Mouse (Mus musculus) limb, embryonic 11.5 days (tissue): Measurements from ENCODE around the gene Prkcb. TPM values are rescaled to one million over a fixed set of nuclear protein-coding genes. Genes with fewer than 3 reads are reported as not detected.

Source experiments
- ATAC-seq: fragments of 200-750 bp; cut with Nextera tagmentation; 2 replicates; pipeline ENCODE4 v1.8.0; 2017; ENCODE audit warnings: low read depth; ENCODE audit not compliant: insufficient number of reproducible peaks, low FRiP score, low TSS enrichment
- DNase-seq: peaks from one replicate; pipeline ENCODE4 v3.0.0-alpha.2; 2015; ENCODE audit warnings: low spot score
- H3K27ac ChIP-seq: fragments of 300-500 bp; sonication (generic); replicated peaks from 2 replicates; pipeline ENCODE4 v1.5.1; 2014; ENCODE audit warnings: low read depth, mild to moderate bottlenecking, low read length
- H3K27me3 ChIP-seq: fragments of 300-500 bp; sonication (generic); 2 replicates; pipeline ENCODE4 v1.6.1; 2014; ENCODE audit warnings: mild to moderate bottlenecking, low read length, mixed read lengths; ENCODE audit not compliant: control insufficient read depth, insufficient read depth
- H3K36me3 ChIP-seq: fragments of 300-500 bp; sonication (generic); 2 replicates; pipeline ENCODE4 v1.6.1; 2014; ENCODE audit warnings: mild to moderate bottlenecking, low read length, moderate library complexity, mixed read lengths; ENCODE audit not compliant: control insufficient read depth, insufficient read depth
- H3K4me1 ChIP-seq: fragments of 300-500 bp; sonication (generic); 2 replicates; pipeline ENCODE4 v1.6.1; 2014; ENCODE audit warnings: low read length, mixed read lengths; ENCODE audit not compliant: control insufficient read depth, insufficient read depth
- H3K4me2 ChIP-seq: fragments of 300-500 bp; sonication (generic); 2 replicates; pipeline ENCODE4 v1.6.1; 2014; ENCODE audit warnings: low read depth, mild to moderate bottlenecking, moderate library complexity; ENCODE audit not compliant: severe bottlenecking
- H3K4me3 ChIP-seq: fragments of 300-500 bp; sonication (generic); 2 replicates; pipeline ENCODE4 v1.5.1; 2014; ENCODE audit warnings: low read depth, low read length
- H3K9ac ChIP-seq: fragments of 300-500 bp; sonication (generic); 2 replicates; pipeline ENCODE4 v1.6.1; 2014; ENCODE audit warnings: mild to moderate bottlenecking, low read length
- H3K9me3 ChIP-seq: fragments of 300-500 bp; sonication (generic); 2 replicates; pipeline ENCODE4 v1.6.1; 2016; ENCODE audit warnings: low read length; ENCODE audit not compliant: control insufficient read depth
- WGBS: fragments of 180-500 bp; shearing (Covaris S2); extraction: QIAGEN DNeasy Blood & Tissue Kit; methylation state at CpG from one replicate; pipeline ENCODE4 v1.1.7; 2014; 5-methylcytosine and 5-hydroxymethylcytosine counted together
- polyA plus RNA-seq: library from polyadenylated mRNA; unstranded; fragments of >200 nt; fragmentation: Nextera tagmentation; extraction: Ambion mirVana; gene quantifications from 2 replicates; pipeline ENCODE4 v1.2.1, GENCODE M21; 2014

The Prkcb gene
- polyA plus RNA-seq, 1 experiment from 2014 or later = 4.4 TPM

DNA sequence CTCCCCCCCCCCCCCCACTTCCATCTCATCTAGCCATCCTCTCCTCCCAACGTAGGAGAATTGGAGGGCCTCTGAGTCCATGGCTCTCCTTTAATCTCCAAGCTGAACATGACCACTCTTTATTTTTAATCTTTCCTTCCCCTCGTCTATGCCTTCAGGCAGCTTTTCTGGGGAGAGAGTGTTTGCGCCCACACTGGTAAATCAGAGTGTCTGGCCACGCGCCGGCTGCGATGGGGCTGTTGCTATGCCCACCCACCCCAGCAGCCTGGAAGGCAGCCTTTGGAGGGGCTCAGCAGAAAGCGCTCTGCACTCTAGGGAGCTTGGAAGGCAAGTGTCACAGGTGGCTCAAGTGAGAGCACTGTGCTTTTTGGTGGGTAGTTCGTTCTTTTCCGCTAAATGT is 360.8 kb downstream of the Prkcb start:
- WGBS = 83% methylated on average over 10 of the region's 10 CpGs
- Histone ChIP-seq H3K27me3 (no peaks in the 10 kb centered on the region), H3K4me2 (no peak overlapping the region), H3K27ac (no peak overlapping the region), H3K4me3 (no peak overlapping the region), H3K9ac (no peak overlapping the region), H3K36me3 (no peaks in the 10 kb centered on the region), H3K4me1 (no peaks in the 10 kb centered on the region), H3K9me3 (no peaks in the 10 kb centered on the region)
- ATAC-seq = no peak
- DNase-seq = no peak

DNA sequence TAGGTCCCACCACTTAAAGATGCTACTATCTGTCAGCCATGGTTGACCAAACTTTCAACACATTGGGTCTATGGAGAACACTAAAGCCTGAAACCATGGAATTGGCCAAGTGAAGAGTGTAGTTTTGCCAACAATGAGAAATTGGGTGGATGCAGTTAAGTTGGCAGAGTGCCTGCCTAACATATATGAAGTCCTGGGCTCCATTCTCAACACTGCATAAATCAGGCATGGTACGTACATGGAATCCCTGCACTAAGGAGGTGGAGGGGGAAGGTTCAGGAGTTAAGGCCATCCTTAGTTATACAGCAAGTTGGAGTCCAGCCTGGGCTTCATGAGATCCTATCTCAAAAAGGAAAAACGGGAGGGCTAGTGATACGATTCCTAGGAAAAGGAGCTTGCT is 364.0 kb downstream of the Prkcb start:
- Histone ChIP-seq H3K4me1 (no peaks in the 10 kb centered on the region), H3K27me3 (no peaks in the 10 kb centered on the region), H3K9ac (no peak overlapping the region), H3K4me2 (no peak overlapping the region), H3K9me3 (no peaks in the 10 kb centered on the region), H3K27ac (no peak overlapping the region), H3K4me3 (no peak overlapping the region), H3K36me3 (no peaks in the 10 kb centered on the region)
- ATAC-seq (no peak), DNase-seq (no peak)
- 85% methylated on average over 3 of the region's 3 CpGs for WGBS

DNA sequence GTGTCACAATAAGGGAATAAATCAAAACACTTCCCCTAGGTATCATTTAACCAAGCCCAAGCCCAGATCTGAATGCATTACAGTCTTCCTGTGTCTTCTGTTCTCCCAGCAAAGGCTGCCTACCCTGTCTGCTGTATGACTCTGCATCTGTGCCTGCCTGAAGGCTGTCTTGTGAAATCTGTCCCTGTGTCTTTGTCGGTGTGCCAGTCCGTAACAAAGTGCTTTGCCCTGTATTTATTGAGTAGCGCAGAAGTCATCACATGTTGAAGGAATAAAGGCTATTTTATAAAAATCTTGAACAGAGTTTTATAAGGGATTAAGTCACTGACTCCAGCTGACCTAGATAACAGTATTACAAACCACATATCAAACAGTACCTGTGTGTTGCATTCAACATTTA is 368.1 kb downstream of the Prkcb start:
- no peak for ATAC-seq

DNA sequence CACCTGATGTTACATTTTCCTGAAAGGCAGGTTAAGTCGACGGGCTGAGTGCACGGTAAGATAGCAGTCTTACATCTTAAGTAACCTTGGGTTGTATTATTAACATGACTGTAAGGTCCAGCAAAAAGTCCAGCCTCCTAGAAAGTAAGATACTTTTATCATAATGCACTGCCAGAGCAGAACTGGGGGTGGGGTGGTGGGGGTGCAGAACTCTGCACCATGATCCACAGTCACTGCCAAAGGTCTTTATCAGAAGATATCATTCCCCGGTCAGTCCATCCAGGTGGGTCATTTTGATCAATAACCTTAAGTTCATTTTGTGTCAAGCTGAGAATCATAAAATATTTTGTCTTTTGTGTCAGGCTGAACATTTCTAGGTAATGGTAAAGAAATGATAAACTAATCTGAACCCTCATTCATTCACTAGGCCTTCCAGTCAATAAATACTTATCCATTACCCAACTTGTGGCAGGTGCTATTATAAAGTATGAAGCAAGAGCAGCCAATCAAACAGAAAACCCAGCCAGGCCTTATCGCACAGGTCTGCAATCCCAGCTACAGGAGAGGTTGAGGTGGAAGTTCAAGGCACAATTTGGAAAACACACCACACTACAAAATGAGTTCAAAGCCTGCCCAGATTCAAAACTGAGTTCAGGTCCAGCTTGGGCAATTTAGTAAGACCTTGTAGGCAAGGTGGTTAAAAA is 369.0 kb downstream of the Prkcb start:
- no peaks in the 10 kb centered on the region for H3K9me3 ChIP-seq
- no peak overlapping the region for H3K4me3 ChIP-seq

More for the DNA sequence above, 368.1 kb downstream of the Prkcb start:
- DNase-seq = no peak
- WGBS = 93% methylated on average over 3 of the region's 3 CpGs
- no peak overlapping the region for H3K4me3 ChIP-seq
- H3K4me2 ChIP-seq = no peak overlapping the region
- H3K9me3 ChIP-seq = no peaks in the 10 kb centered on the region
- no peak overlapping the region for H3K27ac ChIP-seq
- no peaks in the 10 kb centered on the region for H3K27me3 ChIP-seq
- H3K36me3 ChIP-seq = no peaks in the 10 kb centered on the region
- H3K9ac ChIP-seq = no peak overlapping the region
- no peaks in the 10 kb centered on the region for H3K4me1 ChIP-seq

DNA sequence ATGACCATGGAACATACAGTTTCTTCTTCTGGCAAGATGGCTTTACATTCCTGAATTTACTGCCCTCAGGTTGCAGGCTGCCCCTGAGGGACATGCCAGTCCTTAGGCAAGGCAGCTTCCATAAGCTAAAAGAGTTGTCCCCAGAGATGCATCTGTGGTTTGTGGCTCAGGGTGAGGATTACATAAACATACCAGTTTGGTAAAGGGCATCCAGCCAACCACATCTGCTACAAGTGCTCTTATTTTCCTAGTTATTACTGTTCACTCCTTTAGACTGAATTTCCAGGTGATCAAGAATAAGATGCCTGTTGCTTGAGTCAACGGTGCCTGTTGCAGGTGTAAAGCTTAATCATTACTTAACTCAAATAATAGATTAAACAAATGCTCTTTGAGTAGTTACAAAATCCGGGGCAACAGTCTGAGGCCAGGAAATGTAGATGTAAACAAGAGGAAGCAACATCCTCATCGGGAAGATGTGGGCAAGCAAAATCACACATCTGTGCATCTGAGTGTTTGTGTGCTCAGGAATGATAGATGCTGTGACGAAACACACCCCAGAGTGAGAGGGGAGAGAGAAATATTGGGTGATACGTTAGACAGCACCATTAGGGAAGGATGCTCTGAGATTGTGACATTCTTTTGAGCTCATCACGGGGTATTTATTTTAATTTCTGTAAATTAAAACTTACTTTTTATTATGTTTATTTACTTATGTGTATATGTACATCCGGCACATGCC is 376.9 kb downstream of the Prkcb start:
- no peaks in the 10 kb centered on the region for H3K36me3 ChIP-seq

More for the DNA sequence above, 369.0 kb downstream of the Prkcb start:
- no peaks in the 10 kb centered on the region for H3K36me3 ChIP-seq
- H3K4me2 ChIP-seq = no peak overlapping the region
- no peak overlapping the region for H3K27ac ChIP-seq
- DNase-seq (no peak), ATAC-seq (no peak)
- WGBS = 91% methylated on average over 5 of the region's 5 CpGs
- H3K27me3 ChIP-seq = no peaks in the 10 kb centered on the region
- H3K4me1 ChIP-seq = no peaks in the 10 kb centered on the region
- H3K9ac ChIP-seq = no peak overlapping the region

DNA sequence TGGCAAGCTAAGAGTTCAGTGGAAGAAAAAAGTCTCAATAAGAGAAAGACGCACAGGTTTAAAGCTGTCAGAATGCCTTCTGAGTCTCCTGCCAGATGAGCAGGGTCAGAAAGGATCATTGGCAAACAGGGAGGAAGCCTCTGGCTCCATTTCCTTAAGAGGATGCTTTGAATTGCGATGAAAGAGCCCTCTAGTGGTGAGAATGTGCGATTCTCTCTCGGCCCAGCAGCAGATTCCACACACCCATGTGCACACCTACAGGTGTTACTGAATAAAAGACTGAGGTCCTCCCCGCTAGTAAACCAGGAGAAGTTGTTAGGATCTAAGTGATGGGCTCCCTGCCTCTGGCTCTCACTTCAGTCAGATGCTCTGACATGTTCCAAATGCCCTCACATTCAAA is 379.4 kb downstream of the Prkcb start:
- Histone ChIP-seq H3K4me2 (no peak overlapping the region), H3K27ac (no peak overlapping the region), H3K36me3 (no peaks in the 10 kb centered on the region), H3K9me3 (no peaks in the 10 kb centered on the region), H3K27me3 (no peaks in the 10 kb centered on the region), H3K4me1 (no peaks in the 10 kb centered on the region), H3K4me3 (no peak overlapping the region), H3K9ac (no peak overlapping the region)
- DNase-seq (peak; percentile 23), ATAC-seq (no peak)
- WGBS = 29% methylated on average over 5 of the region's 5 CpGs

More for the DNA sequence above, 376.9 kb downstream of the Prkcb start:
- H3K27me3 ChIP-seq = no peaks in the 10 kb centered on the region
- 82% methylated on average over 7 of the region's 7 CpGs for WGBS
- no peak overlapping the region for H3K27ac ChIP-seq
- ATAC-seq = no peak
- no peak for DNase-seq
- no peak overlapping the region for H3K4me3 ChIP-seq
- H3K4me1 ChIP-seq = no peaks in the 10 kb centered on the region
- no peak overlapping the region for H3K4me2 ChIP-seq
- no peak overlapping the region for H3K9ac ChIP-seq
- no peaks in the 10 kb centered on the region for H3K9me3 ChIP-seq

DNA sequence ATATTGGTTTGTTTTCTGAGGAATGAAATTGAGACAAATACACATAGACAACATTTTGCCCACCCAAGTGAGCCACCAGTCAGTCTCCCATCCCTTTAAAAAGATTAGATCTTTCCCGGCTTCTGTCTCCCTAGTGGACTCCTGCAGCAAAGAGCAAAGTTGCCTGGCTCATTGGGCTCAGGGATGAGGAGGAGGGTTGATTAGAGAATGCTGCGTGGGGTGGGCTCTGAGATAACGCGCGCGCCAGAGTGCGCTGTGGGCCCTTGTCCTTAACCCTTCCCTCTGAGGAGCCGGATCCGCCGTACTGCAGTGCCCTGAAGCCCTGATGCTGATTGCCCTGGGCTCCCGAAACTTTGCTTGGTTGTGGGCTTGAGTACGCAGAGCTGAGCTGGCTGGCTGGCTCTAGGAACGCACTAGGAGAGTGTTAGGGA is 381.9 kb downstream of the Prkcb start, which contains the start of gene Cacng3:
Gene Cacng3, plus strand, starts transcription at position 51 of the 431 bp plus-strand sequence.
- ATAC-seq (no peak), DNase-seq (no peak)
- Histone ChIP-seq H3K36me3 (no peaks in the 10 kb centered on the region), H3K9me3 (no peaks in the 10 kb centered on the region), H3K4me2 (no peak within 1 kb of the TSS), H3K27me3 (no peaks in the 10 kb centered on the region), H3K4me3 (no peak within 1 kb of the TSS), H3K9ac (no peak within 1 kb of the TSS), H3K27ac (no peak within 1 kb of the TSS), H3K4me1 (no peaks in the 10 kb centered on the region)
- 18% methylated on average over 13 of the region's 13 CpGs for WGBS

DNA sequence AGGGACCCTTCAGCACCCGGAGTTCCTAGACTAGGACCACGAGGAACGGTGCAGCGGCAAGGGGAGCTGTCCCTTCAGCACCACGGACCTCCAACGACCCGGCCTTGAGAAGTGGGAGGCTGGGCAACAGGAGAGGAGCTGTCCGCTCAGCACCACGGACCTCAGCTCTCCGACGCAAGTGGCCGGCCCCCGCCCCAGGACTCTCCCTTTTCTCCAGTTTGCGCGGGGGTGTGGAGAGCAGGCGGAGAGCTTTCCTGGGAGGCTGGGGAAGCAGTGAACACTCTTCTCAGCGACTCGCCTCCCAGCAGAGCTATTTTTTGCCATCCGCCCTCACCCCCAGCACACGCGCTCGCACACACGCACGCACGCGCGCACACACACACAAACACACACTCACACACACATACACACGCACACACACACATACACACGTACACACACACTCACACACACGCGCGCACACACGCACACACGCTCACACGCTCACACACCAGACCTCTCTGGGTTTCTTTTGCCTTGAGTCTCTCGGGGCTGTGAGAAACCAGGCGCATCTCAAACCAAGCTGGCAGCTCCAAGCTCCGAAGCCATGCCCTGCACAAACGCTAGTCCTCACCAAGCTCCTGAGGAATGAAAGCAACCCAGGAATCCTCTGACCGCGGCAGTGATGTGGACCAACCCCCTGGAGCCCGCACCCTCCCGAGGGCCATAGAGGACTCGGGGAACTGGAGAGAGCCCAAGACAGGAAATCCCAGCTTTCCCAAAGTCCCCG is 382.5 kb downstream of the Prkcb start:
- no peak overlapping the region for H3K4me3 ChIP-seq
- ATAC-seq (peak; percentile 95), DNase-seq (peak; percentile 99)
- H3K4me2 ChIP-seq = no peak overlapping the region
- H3K9me3 ChIP-seq = no peaks in the 10 kb centered on the region
- WGBS = 11% methylated on average over 45 of the region's 45 CpGs
- no peak overlapping the region for H3K9ac ChIP-seq
- no peak overlapping the region for H3K27ac ChIP-seq
- no peaks in the 10 kb centered on the region for H3K36me3 ChIP-seq
- H3K27me3 ChIP-seq = no peaks in the 10 kb centered on the region
- H3K4me1 ChIP-seq = no peaks in the 10 kb centered on the region
